Mouse (Mus musculus) stomach, postnatal 0 days (tissue): ENCODE results near the gene Ska2. TPM values are rescaled to one million over a fixed set of nuclear protein-coding genes. Genes with fewer than 3 reads are reported as not detected.

Experiments
- ATAC-seq: fragments of 200-750 bp; cut with Nextera tagmentation; 2 replicates; pipeline ENCODE4 v1.8.0; 2017; ENCODE audit not compliant: low FRiP score, low TSS enrichment
- DNase-seq: peaks from one replicate; pipeline ENCODE4 v3.0.0-alpha.2; 2016; ENCODE audit warnings: low spot score
- H3K27ac ChIP-seq: fragments of 300-500 bp; sonication (generic); replicated peaks from 2 replicates; pipeline ENCODE4 v1.5.1; 2014; ENCODE audit warnings: mild to moderate bottlenecking, control low read depth
- H3K27me3 ChIP-seq: fragments of 300-500 bp; sonication (generic); 2 replicates; pipeline ENCODE4 v1.6.1; 2014; ENCODE audit warnings: low read length; ENCODE audit not compliant: control insufficient read depth, insufficient read depth
- H3K36me3 ChIP-seq: fragments of 300-500 bp; sonication (generic); 2 replicates; pipeline ENCODE4 v1.6.1; 2014; ENCODE audit warnings: low read length, mixed read lengths; ENCODE audit not compliant: control insufficient read depth, insufficient read depth
- H3K4me1 ChIP-seq: fragments of 300-500 bp; sonication (generic); replicated peaks from 2 replicates; pipeline ENCODE4 v1.6.1; 2014; ENCODE audit warnings: antibody characterized with exemption; ENCODE audit not compliant: control insufficient read depth, insufficient read depth
- H3K4me2 ChIP-seq: fragments of 300-500 bp; sonication (generic); replicated peaks from 2 replicates; pipeline ENCODE4 v1.6.1; 2014; ENCODE audit warnings: low read depth, mild to moderate bottlenecking, control low read depth, moderate library complexity
- H3K4me3 ChIP-seq: fragments of 300-500 bp; sonication (generic); 2 replicates; pipeline ENCODE4 v1.5.1; 2014; ENCODE audit warnings: low read depth, low read length, control low read depth
- H3K9ac ChIP-seq: fragments of 300-500 bp; sonication (generic); 2 replicates; pipeline ENCODE4 v1.6.1; 2014; ENCODE audit warnings: mild to moderate bottlenecking, low read length, control low read depth, mixed read lengths
- H3K9me3 ChIP-seq: fragments of 300-500 bp; sonication (generic); 2 replicates; pipeline ENCODE4 v1.6.1; 2016; ENCODE audit warnings: low read length; ENCODE audit not compliant: control insufficient read depth
- CTCF ChIP-seq: IDR thresholded peaks from 2 replicates; pipeline ENCODE4 v1.5.1; 2016; ENCODE audit warnings: antibody characterized with exemption, low read depth, mild to moderate bottlenecking, moderate library complexity
- EP300 ChIP-seq: optimal IDR thresholded peaks from 2 replicates; pipeline ENCODE3; 2016; ENCODE audit warnings: antibody characterized with exemption
- WGBS: fragments of 180-500 bp; shearing (Covaris S2); extraction: QIAGEN DNeasy Blood & Tissue Kit; methylation state at CpG from one replicate; pipeline ENCODE4 v1.1.7; 2014; 5-methylcytosine and 5-hydroxymethylcytosine counted together
- microRNA counts: library from miRNA; unstranded; fragments of <30 nt; microRNA quantifications from one replicate; lab custom pipeline; 2015
- microRNA-seq: library from miRNA; unstranded; fragments of <30 nt; microRNA quantifications from one replicate; pipeline ENCODE4, GENCODE M21; 2016
- polyA plus RNA-seq: library from polyadenylated mRNA; unstranded; fragments of >200 nt; fragmentation: Nextera tagmentation; extraction: Ambion mirVana; gene quantifications from 2 replicates; pipeline ENCODE4 v1.2.1, GENCODE M21; 2015

The Ska2 gene
- polyA plus RNA-seq, 1 experiment from 2014 or later: 16.7 TPM

DNA sequence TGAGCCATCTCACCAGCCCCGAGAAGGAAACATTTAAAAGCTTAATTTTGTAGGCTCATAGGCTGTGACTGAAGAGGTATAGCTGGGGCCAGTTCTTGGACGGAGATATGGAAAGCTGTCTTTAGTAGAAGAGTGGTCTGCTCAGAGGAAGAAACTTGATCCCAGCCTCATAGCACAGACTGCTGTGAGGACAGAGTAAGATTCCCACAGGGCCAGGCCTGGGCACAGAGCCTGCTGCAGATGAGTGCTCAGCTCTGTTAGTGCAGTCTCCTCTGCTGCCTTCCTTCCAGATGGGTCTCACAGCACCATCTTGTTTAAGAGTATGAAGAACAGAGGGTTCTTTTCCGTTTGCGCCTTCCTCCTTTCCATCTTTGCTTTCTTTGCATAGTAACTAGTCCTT is 27.2 kb downstream of the Ska2 start:
- 88% methylated on average over 4 of the region's 4 CpGs for WGBS
- Histone ChIP-seq H3K9me3 (no peaks in the 10 kb centered on the region), H3K36me3 (peaks cover under 1% of the 10 kb centered on the region; the same call in 1 of the 2 replicates), H3K4me1 (no peaks in the 10 kb centered on the region), H3K27me3 (no peaks in the 10 kb centered on the region), H3K4me3 (no peak overlapping the region), H3K9ac (no peak overlapping the region), H3K4me2 (no peak overlapping the region), H3K27ac (no peak overlapping the region)
- DNase-seq (no peak), ATAC-seq (no peak)
- TF ChIP-seq EP300 (no peak), CTCF (no peak)

DNA sequence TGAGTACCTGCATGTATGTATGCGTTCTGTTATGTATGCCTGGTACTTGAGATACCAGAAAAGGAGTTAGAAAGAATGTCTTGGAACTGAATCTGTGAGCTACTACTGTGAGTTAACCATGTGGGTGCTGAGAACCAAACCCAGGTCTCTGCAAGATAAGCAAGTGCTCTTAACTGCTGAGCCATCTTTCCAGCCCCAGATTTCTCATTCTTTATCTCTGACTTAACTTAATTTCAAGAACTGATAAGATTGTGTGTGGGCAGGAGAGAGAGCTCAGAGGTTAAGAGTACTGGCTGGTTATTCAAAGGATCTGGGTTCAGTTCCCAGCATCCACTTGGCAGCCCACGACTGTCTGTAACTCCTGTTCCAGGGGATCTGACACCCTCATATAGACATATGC is 49.0 kb downstream of the Ska2 start:
- H3K27me3 ChIP-seq: no peaks in the 10 kb centered on the region
- ATAC-seq: no peak
- 86% methylated on average over 2 of the region's 2 CpGs for WGBS
- no peaks in the 10 kb centered on the region for H3K36me3 ChIP-seq
- no peak overlapping the region for H3K4me3 ChIP-seq
- no peak overlapping the region for H3K27ac ChIP-seq
- no peak overlapping the region for H3K9ac ChIP-seq
- no peak overlapping the region for H3K4me2 ChIP-seq
- H3K9me3 ChIP-seq: no peaks in the 10 kb centered on the region
- H3K4me1 ChIP-seq: no peaks in the 10 kb centered on the region
- no peak for TF ChIP-seq CTCF
- TF ChIP-seq EP300: no peak
- DNase-seq: no peak

DNA sequence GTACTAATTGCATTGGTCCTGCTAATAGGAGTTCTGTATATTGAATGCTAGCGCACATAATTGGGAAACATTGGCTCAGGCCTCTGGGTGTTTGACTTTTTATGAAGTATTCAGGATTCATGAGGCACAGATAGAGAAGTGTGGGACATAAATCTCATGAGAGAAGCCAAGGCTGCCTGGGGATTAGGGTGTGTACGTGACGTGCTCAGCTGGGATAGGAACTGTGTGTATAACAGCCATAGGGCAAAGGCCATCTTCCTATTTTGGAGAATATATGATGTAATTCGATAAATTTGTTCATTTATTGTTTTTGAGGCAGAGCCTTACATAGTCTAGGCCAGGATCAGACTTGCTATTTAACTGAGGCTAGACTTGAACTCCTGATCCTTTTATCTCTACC is 53.7 kb downstream of the Ska2 start:
- Histone ChIP-seq H3K27ac (no peak overlapping the region), H3K9me3 (no peaks in the 10 kb centered on the region), H3K4me3 (no peak overlapping the region), H3K4me1 (no peaks in the 10 kb centered on the region), H3K4me2 (no peak overlapping the region), H3K36me3 (peaks cover 5% of the 10 kb centered on the region), H3K27me3 (no peaks in the 10 kb centered on the region), H3K9ac (no peak overlapping the region)
- WGBS: 71% methylated on average over 4 of the region's 4 CpGs
- no peak for DNase-seq
- ATAC-seq: no peak
- no peak for TF ChIP-seq CTCF
- TF ChIP-seq EP300: no peak

DNA sequence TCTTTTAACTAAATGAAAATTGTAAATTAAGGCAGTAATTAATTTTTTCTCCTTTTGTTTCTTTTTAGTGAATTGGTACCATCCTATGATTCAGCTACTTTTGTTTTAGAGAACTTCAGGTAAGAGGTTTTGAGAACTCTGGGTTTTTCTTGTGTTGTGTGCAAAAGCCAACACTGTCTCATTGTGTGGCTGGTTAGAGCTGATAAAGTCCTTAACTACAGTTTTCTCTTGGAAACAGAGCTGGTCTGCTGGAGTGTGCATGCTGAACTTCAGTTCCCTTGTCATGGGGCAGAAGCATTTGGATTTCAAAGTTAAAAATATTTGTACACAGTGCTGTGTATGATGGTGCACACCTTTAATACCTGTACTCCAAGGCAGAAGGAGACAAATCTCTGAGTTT is 54.7 kb downstream of the Ska2 start:
- H3K9ac ChIP-seq: no peak overlapping the region
- H3K9me3 ChIP-seq: no peaks in the 10 kb centered on the region
- DNase-seq (no peak), ATAC-seq (no peak)
- H3K27me3 ChIP-seq: no peaks in the 10 kb centered on the region
- no peak overlapping the region for H3K27ac ChIP-seq
- H3K36me3 ChIP-seq: peaks cover 7% of the 10 kb centered on the region
- H3K4me3 ChIP-seq: no peak overlapping the region
- no peak for TF ChIP-seq CTCF
- no peak for TF ChIP-seq EP300
- no peak overlapping the region for H3K4me2 ChIP-seq
- H3K4me1 ChIP-seq: no peaks in the 10 kb centered on the region

DNA sequence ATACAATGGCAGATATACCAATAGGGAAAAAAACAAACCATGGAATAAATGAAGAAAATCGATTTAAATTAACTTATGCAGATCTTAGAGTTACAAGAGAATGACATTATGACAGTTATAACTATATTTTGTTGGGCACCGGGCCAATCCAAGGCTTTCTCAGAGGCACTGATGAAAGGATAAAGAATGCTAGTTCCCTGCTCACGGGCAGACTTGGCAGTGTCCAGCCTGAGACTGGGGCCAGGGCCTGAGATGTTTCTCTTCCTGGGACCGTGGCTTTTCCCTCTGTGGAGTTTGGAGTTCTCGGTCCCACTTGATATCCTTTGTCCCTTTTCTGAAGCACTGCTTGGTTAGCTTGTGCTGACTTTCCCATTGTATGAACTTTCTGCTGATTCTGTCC is 64.6 kb downstream of the Ska2 start:
- no peaks in the 10 kb centered on the region for H3K27me3 ChIP-seq
- no peak overlapping the region for H3K27ac ChIP-seq
- no peaks in the 10 kb centered on the region for H3K9me3 ChIP-seq
- TF ChIP-seq EP300: no peak
- no peak for TF ChIP-seq CTCF
- no peak overlapping the region for H3K4me2 ChIP-seq
- 80% methylated on average over 5 of the region's 5 CpGs for WGBS
- H3K36me3 ChIP-seq: no peaks in the 10 kb centered on the region
- ATAC-seq (no peak), DNase-seq (no peak)
- H3K4me3 ChIP-seq: no peak overlapping the region
- H3K4me1 ChIP-seq: no peaks in the 10 kb centered on the region
- H3K9ac ChIP-seq: no peak overlapping the region

MicroRNAs within 50 kb of the gene (microRNA counts, 519-probe panel; counts per million panel counts)
- microRNA mmu-miR-301a (lab: Ali Mortazavi, UCI): 6,270 counts per million, percentile 80 among the panel's probes with 10 or more counts

Small RNAs within 50 kb of the gene (microRNA-seq; reads per million reads assigned to microRNA genes)
- gene Mir301: 869 reads per million, percentile 70 among the genes with 10 or more reads in this experiment

Other genes with a start within 250 kb of the Ska2 start
- gene Ypel2, start 115.5 kb upstream of the Ska2 start, polyA plus RNA-seq: 3.9 and 4.0 TPM in 2 replicates
- 51.2 and 54.8 TPM in 2 replicates for gene Gdpd1, start 35.2 kb upstream of the Ska2 start, polyA plus RNA-seq
- 10.3 and 10.8 TPM in 2 replicates for gene Smg8, start 22.5 kb upstream of the Ska2 start, polyA plus RNA-seq
- 1.0 and 1.2 TPM in 2 replicates for gene Prr11, start 526 bp upstream of the Ska2 start, polyA plus RNA-seq
- gene Trim37, start 17.8 kb downstream of the Ska2 start, polyA plus RNA-seq: 8.5 and 8.8 TPM in 2 replicates
- gene Ppm1e, start 249.8 kb downstream of the Ska2 start, polyA plus RNA-seq: 0.84 and 1.1 TPM in 2 replicates